Mouse (Mus musculus) limb, embryonic 14.5 days (tissue): Measurements from ENCODE around the gene Mei1. TPM values are rescaled to one million over a fixed set of nuclear protein-coding genes. Genes with fewer than 3 reads are reported as not detected.
"Not testable (repeated sequence)": the region's sequence is repeated elsewhere in the genome, so short reads cannot be mapped to it uniquely, and the experiment has no call there.

ENCODE experiments used
- ATAC-seq: fragments of 200-750 bp; cut with Nextera tagmentation; 2 replicates; pipeline ENCODE4 v1.8.0; 2017; ENCODE audit warnings: low read depth, moderate number of reproducible peaks, moderate TSS enrichment; ENCODE audit not compliant: low FRiP score
- DNase-seq: peaks from one replicate; pipeline ENCODE4 v3.0.0-alpha.2; 2015; ENCODE audit warnings: low spot score
- H3K27ac ChIP-seq: fragments of 300-500 bp; sonication (generic); replicated peaks from 2 replicates; pipeline ENCODE4 v1.5.1; 2014; ENCODE audit warnings: low read depth, mild to moderate bottlenecking, low read length, moderate library complexity, mixed read lengths
- H3K27me3 ChIP-seq: fragments of 300-500 bp; sonication (generic); 2 replicates; pipeline ENCODE4 v1.6.1; 2014; ENCODE audit warnings: low read length, mixed read lengths; ENCODE audit not compliant: control insufficient read depth, insufficient read depth
- H3K36me3 ChIP-seq: fragments of 300-500 bp; sonication (generic); 2 replicates; pipeline ENCODE4 v1.6.1; 2014; ENCODE audit warnings: mild to moderate bottlenecking, low read length, moderate library complexity, mixed read lengths; ENCODE audit not compliant: control insufficient read depth, insufficient read depth
- H3K4me1 ChIP-seq: fragments of 300-500 bp; sonication (generic); 2 replicates; pipeline ENCODE4 v1.6.1; 2014; ENCODE audit warnings: antibody characterized with exemption, low read length, mixed read lengths; ENCODE audit not compliant: control insufficient read depth, insufficient read depth
- H3K4me2 ChIP-seq: fragments of 300-500 bp; sonication (generic); replicated peaks from 2 replicates; pipeline ENCODE4 v1.6.1; 2014; ENCODE audit warnings: low read depth, mild to moderate bottlenecking, low read length, moderate library complexity; ENCODE audit not compliant: severe bottlenecking
- H3K4me3 ChIP-seq: fragments of 300-500 bp; sonication (generic); replicated peaks from 2 replicates; pipeline ENCODE4 v1.5.1; 2014; ENCODE audit warnings: low read length
- H3K9ac ChIP-seq: fragments of 300-500 bp; sonication (generic); 2 replicates; pipeline ENCODE4 v1.6.1; 2014; ENCODE audit warnings: mild to moderate bottlenecking, low read depth, low read length, moderate library complexity; ENCODE audit not compliant: severe bottlenecking
- H3K9me3 ChIP-seq: fragments of 300-500 bp; sonication (generic); 2 replicates; pipeline ENCODE4 v1.6.1; 2016; ENCODE audit warnings: low read length; ENCODE audit not compliant: control insufficient read depth
- POLR2A ChIP-seq: fragments of 200-500 bp; IDR thresholded peaks from 2 replicates; pipeline ENCODE4 v1.8.0; 2012; ENCODE audit warnings: inconsistent platforms, mild to moderate bottlenecking, moderate library complexity, borderline replicate concordance; ENCODE audit not compliant: insufficient read depth, insufficient read length; ENCODE audit errors: extremely low read depth
- WGBS: fragments of 180-500 bp; shearing (Covaris S2); extraction: QIAGEN DNeasy Blood & Tissue Kit; methylation state at CpG from one replicate; pipeline ENCODE4 v1.1.7; 2014; 5-methylcytosine and 5-hydroxymethylcytosine counted together
- polyA plus RNA-seq, 2 experiments: library from polyadenylated mRNA; depleted of rRNA in 1 of 2; stranded (reverse) in 1 of 2; unstranded in 1 of 2; fragments of >200 nt; fragmentation: Nextera tagmentation in 1 of 2; extraction: Ambion mirVana in 1 of 2; gene quantifications; 2 replicates each; pipeline versions ENCODE4 v1.2.1 to v1.2.3; 2012 to 2014

Mei1 gene
- polyA plus RNA-seq, 2 experiments: 0.12 to 0.16 TPM

- DNase-seq (no peak), ATAC-seq (no peak)
- H3K4me1 ChIP-seq: no peaks in the 10 kb centered on the region
- no peak overlapping the region for H3K4me2 ChIP-seq
- no peaks in the 10 kb centered on the region for H3K27me3 ChIP-seq
- no peak overlapping the region for H3K27ac ChIP-seq
- no peak overlapping the region for H3K9ac ChIP-seq
- H3K4me3 ChIP-seq: no peak overlapping the region
- H3K9me3 ChIP-seq: no peaks in the 10 kb centered on the region
- 77% methylated on average over 12 of the region's 12 CpGs for WGBS
- no peak for TF ChIP-seq POLR2A
- no peaks in the 10 kb centered on the region for H3K36me3 ChIP-seq
These were observed 16.3 kb downstream of the Mei1 start for GRCm38 (mm10) chr15:82086131-82086530.

- WGBS: 10% methylated on average over 10 of the region's 10 CpGs
- Histone ChIP-seq H3K36me3 (no peaks in the 10 kb centered on the region), H3K4me1 (no peaks in the 10 kb centered on the region), H3K4me2 (no peak overlapping the region), H3K27ac (no peak overlapping the region), H3K4me3 (no peak overlapping the region), H3K27me3 (no peaks in the 10 kb centered on the region), H3K9ac (no peak overlapping the region), H3K9me3 (no peaks in the 10 kb centered on the region)
- TF ChIP-seq POLR2A: no peak
- DNase-seq (no peak), ATAC-seq (no peak)
These were observed 17.5 kb downstream of the Mei1 start for GRCm38 (mm10) chr15:82087266-82087665.

- DNase-seq (no peak), ATAC-seq (no peak)
- Histone ChIP-seq H3K9me3 (no peaks in the 10 kb centered on the region), H3K4me1 (no peaks in the 10 kb centered on the region), H3K4me3 (no peak overlapping the region), H3K9ac (no peak overlapping the region), H3K27ac (no peak overlapping the region), H3K27me3 (no peaks in the 10 kb centered on the region), H3K4me2 (no peak overlapping the region), H3K36me3 (no peaks in the 10 kb centered on the region)
- 62% methylated on average over 7 of the region's 7 CpGs for WGBS
- TF ChIP-seq POLR2A: no peak
These were observed 21.3 kb downstream of the Mei1 start for GRCm38 (mm10) chr15:82091061-82091460.

DNA sequence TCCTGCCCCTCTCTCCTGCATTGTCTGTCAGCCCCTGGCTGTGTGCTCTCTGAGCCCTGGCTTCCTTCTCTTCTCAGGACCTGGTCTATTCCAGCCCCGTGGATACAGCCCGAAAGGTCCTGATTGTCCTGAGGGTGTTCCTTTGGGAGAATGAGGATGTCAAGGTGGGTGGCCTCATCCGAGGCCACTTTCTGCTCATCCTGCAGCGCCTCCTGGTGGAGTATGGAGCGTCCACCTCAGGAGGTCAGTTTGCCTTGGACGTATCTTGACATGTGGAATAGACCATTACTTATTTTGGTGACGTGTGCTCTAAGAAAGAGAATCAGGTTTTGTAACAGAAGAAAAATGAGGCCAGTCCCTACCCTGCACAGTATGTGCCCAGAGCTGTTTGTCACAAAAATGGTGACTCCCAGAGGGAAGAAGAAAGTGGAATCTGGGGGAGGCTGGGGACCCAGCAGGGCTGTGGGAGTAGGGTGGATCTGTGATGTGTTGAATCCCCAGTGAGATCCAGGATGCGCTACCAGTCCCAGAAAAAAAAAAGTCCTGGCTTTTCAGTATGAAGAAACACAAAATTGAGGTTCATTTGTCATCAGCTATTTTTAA lies 37.3 kb downstream of the Mei1 start:
- no peaks in the 10 kb centered on the region for H3K27me3 ChIP-seq
- H3K4me2 ChIP-seq: no peak overlapping the region
- no peak overlapping the region for H3K4me3 ChIP-seq
- 19% methylated on average over 8 of the region's 8 CpGs for WGBS
- DNase-seq (no peak), ATAC-seq (no peak)
- no peak overlapping the region for H3K9ac ChIP-seq
- no peaks in the 10 kb centered on the region for H3K4me1 ChIP-seq
- H3K36me3 ChIP-seq: no peaks in the 10 kb centered on the region
- H3K27ac ChIP-seq: no peak overlapping the region
- H3K9me3 ChIP-seq: no peaks in the 10 kb centered on the region
- no peak for TF ChIP-seq POLR2A

GRCm38 (mm10) chr15:82120544-82120943 lies 50.7 kb downstream of the Mei1 start:
- H3K36me3 ChIP-seq: no peaks in the 10 kb centered on the region
- no peak for ATAC-seq
- H3K9me3 ChIP-seq: no peaks in the 10 kb centered on the region
- WGBS: 71% methylated on average over 8 of the region's 8 CpGs
- no peak overlapping the region for H3K9ac ChIP-seq
- no peak overlapping the region for H3K27ac ChIP-seq
- no peaks in the 10 kb centered on the region for H3K4me1 ChIP-seq
- no peak overlapping the region for H3K4me3 ChIP-seq
- H3K4me2 ChIP-seq: no peak overlapping the region
- TF ChIP-seq POLR2A: no peak
- H3K27me3 ChIP-seq: no peaks in the 10 kb centered on the region
- no peak for DNase-seq

GRCm38 (mm10) chr15:82126690-82127089 lies 56.9 kb downstream of the Mei1 start:
- H3K4me1 ChIP-seq: peaks cover 13% of the 10 kb centered on the region
- not testable (repeated sequence) for DNase-seq, H3K27ac ChIP-seq, ATAC-seq, H3K4me3 ChIP-seq, H3K36me3 ChIP-seq, H3K9me3 ChIP-seq, H3K4me2 ChIP-seq, H3K9ac ChIP-seq, H3K27me3 ChIP-seq
- 80% methylated on average over 4 of the region's 4 CpGs for WGBS
